Mouse (Mus musculus): ENCODE data around the gene Cox6b2. TPM values are rescaled to one million over a fixed set of nuclear protein-coding genes. Genes with fewer than 3 reads are reported as not detected.

The Cox6b2 gene
- total RNA-seq, 2 experiments from 2014 or later: 4.7 to 8.6 TPM

- peak in 1 of 2 experiments; percentile 45 for DNase-seq (ENCODE audit: low spot score in 2 of 2)
Measured at GRCm38 (mm10) chr7:4723508-4723907, 29.4 kb downstream of the Cox6b2 start.

GRCm38 (mm10) chr7:4719276-4719675 lies 33.6 kb downstream of the Cox6b2 start:
- DNase-seq (ENCODE audit: low spot score in 2 of 2): no peak

GRCm38 (mm10) chr7:4716955-4717354 lies 35.9 kb downstream of the Cox6b2 start:
- DNase-seq (ENCODE audit: low spot score in 2 of 2): no peak

GRCm38 (mm10) chr7:4712594-4712993 lies 40.3 kb downstream of the Cox6b2 start:
- DNase-seq (ENCODE audit: low spot score in 2 of 2): no peak

GRCm38 (mm10) chr7:4705098-4705497 lies 47.8 kb downstream of the Cox6b2 start:
- no peak for DNase-seq (ENCODE audit: low spot score in 2 of 2)

- DNase-seq (ENCODE audit: low spot score in 2 of 2): no peak
Measured at GRCm38 (mm10) chr7:4703195-4703594, 49.7 kb downstream of the Cox6b2 start.

- DNase-seq (ENCODE audit: low spot score in 2 of 2): no peak
Measured at GRCm38 (mm10) chr7:4702334-4702733, 50.6 kb downstream of the Cox6b2 start.

Other genes starting within 250 kb of the Cox6b2 start
- gene Tnnt1, start 236.7 kb downstream of the Cox6b2 start, total RNA-seq (2021): 1 to 10 TPM; 1.9 to 8.6 TPM
- 1 to 10 TPM in 1 of 2 experiments, under 1 TPM in 1; 0.57 to 1.1 TPM for gene Tnni3, start 228.9 kb downstream of the Cox6b2 start, total RNA-seq (2021)
- gene Dnaaf3, start 220.6 kb downstream of the Cox6b2 start, total RNA-seq (2021): 1 to 10 TPM in 1 of 2 experiments, under 1 TPM in 1; 0.83 to 1.1 TPM
- gene Syt5, start 205.6 kb downstream of the Cox6b2 start, total RNA-seq (2021): 100 to 1,000 TPM; 193 to 200 TPM
- under 1 TPM; 0.35 to 0.36 TPM for gene Ptprh, start 149.1 kb downstream of the Cox6b2 start, total RNA-seq (2021)
- 10 to 100 TPM; 15.0 to 18.4 TPM for gene Tmem86b, start 121.7 kb downstream of the Cox6b2 start, total RNA-seq (2021)
- gene Ppp6r1, start 94.1 kb downstream of the Cox6b2 start, total RNA-seq (2021): 100 to 1,000 TPM; 140 TPM
- gene Hspbp1, start 68.0 kb downstream of the Cox6b2 start, total RNA-seq (2021): 10 to 100 TPM; 89.0 to 94.8 TPM
- 100 to 1,000 TPM; 306 to 327 TPM for gene Brsk1, start 62.5 kb downstream of the Cox6b2 start, total RNA-seq (2021)
- gene Tmem150b, start 27.8 kb downstream of the Cox6b2 start, total RNA-seq (2021): not detected
- gene Kmt5c, start 13.0 kb downstream of the Cox6b2 start, total RNA-seq (2021): 10 to 100 TPM; 38.9 to 44.2 TPM
- gene Fam71e2, start 18.2 kb upstream of the Cox6b2 start, total RNA-seq (2021): not detected
- gene Il11, start 29.8 kb upstream of the Cox6b2 start, total RNA-seq (2021): under 1 TPM; 0.21 to 0.38 TPM
- not detected for gene Tmem190, start 29.8 kb upstream of the Cox6b2 start, total RNA-seq (2021)
- gene Tmem238, start 36.6 kb upstream of the Cox6b2 start, total RNA-seq (2021): 1 to 10 TPM; 2.4 to 2.6 TPM
- 100 to 1,000 TPM; 498 to 526 TPM for gene Rpl28, start 39.8 kb upstream of the Cox6b2 start, total RNA-seq (2021)
- 100 to 1,000 TPM; 103 to 123 TPM for gene Ube2s, start 59.5 kb upstream of the Cox6b2 start, total RNA-seq (2021)
- gene Shisa7, start 91.6 kb upstream of the Cox6b2 start, total RNA-seq (2021): 100 to 1,000 TPM; 134 to 137 TPM
- gene Isoc2b, start 117.2 kb upstream of the Cox6b2 start, total RNA-seq (2021): 1 to 10 TPM; 3.2 to 5.5 TPM
- 1 to 10 TPM; 8.9 to 9.8 TPM for gene Isoc2a, start 124.1 kb upstream of the Cox6b2 start, total RNA-seq (2021)
- gene Gm36210, start 153.4 kb upstream of the Cox6b2 start, total RNA-seq (2021): under 1 TPM; 0.41 to 0.44 TPM
- gene Zfp628, start 162.1 kb upstream of the Cox6b2 start, total RNA-seq (2021): 10 to 100 TPM; 11.5 to 14.6 TPM
- gene Nat14, start 168.9 kb upstream of the Cox6b2 start, total RNA-seq (2021): 10 to 100 TPM; 67.8 to 76.2 TPM
- gene Ssc5d, start 172.7 kb upstream of the Cox6b2 start, total RNA-seq (2021): 1 to 10 TPM; 2.7 to 2.8 TPM
- gene Sbk2, start 211.3 kb upstream of the Cox6b2 start, total RNA-seq (2021): not detected
- gene Sbk3, start 218.1 kb upstream of the Cox6b2 start, total RNA-seq (2021): under 1 TPM; 0.44 to 0.67 TPM
- gene Zfp579, start 243.1 kb upstream of the Cox6b2 start, total RNA-seq (2021): 10 to 100 TPM; 36.9 to 39.0 TPM